Mouse (Mus musculus): ENCODE measurements at regions not wholly inside any gene's neighbourhood (a gene's known extent, or its start where the extent isn't known, plus 50 kb on each side); places are given as distances from the start of the nearest gene placed in this dataset.
A peak's percentile ranks its signal among the peaks of the same experiment; 100 is the strongest.

GRCm38 (mm10) chr1:176683146-176683545, 130.7 kb downstream of the Cep170 start:
- no peak for DNase-seq (ENCODE audit: low read depth)

- DNase-seq (ENCODE audit: low read depth) = no peak
These were observed 131.9 kb downstream of the Cep170 start for GRCm38 (mm10) chr1:176681971-176682370.

GRCm38 (mm10) chr1:176675184-176675583, 138.7 kb downstream of the Cep170 start:
- no peak for DNase-seq (ENCODE audit: low read depth)

DNA sequence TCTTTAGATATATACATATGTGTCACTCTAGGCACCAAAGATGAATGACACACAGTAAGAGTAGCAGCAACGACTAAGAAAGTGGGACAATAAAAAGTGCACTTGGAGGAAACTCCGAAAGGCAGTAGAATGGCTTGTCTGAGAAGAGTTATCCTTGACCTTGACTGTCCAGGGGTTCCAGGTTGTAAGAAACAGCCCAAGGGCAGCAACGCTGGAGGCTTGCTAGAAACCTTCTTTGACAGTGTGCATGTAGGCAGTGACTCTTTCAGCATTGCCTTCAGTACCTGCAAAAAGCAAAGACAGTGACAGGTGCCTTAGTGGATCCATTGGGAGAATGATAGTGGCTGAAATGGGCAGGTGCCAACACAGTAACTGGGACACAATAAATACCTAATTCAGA, 142.8 kb downstream of the Cep170 start:
- DNase-seq (ENCODE audit: low read depth) = no peak

GRCm38 (mm10) chr1:176667552-176668306, 146.1 kb downstream of the Cep170 start:
- DNase-seq (ENCODE audit: low read depth) = no peak

- no peak for DNase-seq (ENCODE audit: low read depth)
These were observed 153.6 kb downstream of the Cep170 start for GRCm38 (mm10) chr1:176660286-176660685.

DNA sequence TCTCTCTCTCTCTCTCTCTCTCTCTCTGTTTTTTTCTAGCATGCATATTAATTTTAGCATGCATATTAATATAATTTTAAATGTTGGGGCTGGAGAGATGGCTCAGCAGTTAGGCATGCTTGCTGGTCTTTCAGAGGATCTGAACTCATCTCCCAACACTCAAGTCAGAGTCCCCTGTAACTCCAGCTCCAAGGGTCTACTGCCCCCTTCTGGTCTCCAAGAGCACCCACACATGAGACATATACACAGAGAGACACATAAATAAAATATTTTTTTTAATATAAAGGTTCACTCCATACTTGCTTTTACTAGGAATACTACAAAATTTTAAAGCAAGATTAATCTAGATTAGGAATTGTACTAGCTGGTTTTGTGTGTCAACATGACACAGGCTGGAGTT, 155.2 kb downstream of the Cep170 start:
- DNase-seq (ENCODE audit: low read depth) = peak; percentile 14

DNA sequence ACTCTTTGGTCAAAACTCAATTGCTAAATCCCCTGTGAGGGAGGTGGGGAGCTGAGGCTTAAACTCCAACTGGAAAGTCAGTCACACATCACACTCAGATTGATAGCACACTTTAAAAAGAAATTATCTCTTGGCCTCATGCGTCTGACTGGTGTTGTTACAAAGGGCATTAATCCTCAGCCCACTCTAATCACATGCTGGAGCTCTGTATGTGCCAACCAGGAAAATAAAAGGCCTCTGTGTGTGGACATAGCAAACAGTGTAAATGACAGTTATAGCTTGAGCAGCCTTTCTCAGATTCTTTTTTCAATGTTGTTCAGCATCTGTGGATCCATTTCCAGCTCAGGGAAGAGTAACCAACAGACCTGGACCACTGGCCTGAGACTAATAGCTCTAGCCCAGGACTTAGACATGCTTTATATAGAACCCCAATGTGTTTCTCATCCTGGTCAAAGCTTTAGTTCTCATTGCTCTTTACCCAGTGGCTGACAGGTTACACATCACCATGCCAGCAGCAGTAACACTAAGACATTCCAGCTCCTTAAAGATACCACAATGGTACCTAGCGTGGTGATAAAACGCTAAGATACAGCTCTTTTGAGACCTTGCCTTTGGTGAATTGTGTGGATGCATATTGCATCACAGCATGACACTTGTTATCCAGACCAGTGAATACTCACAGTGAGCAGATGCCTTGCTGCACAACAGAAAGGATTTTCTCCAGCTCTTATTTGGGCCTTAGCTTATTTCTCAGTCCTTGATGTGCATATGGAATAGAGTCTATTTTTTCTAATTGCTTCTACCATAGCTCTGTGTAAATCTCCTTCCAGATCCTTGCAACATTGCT, 158.2 kb downstream of the Cep170 start:
- DNase-seq (ENCODE audit: low read depth) = no peak

- DNase-seq (ENCODE audit: low read depth) = no peak
These were observed 169.6 kb downstream of the Cep170 start for GRCm38 (mm10) chr1:176644248-176644647.

GRCm38 (mm10) chr1:176623171-176623570, 190.7 kb downstream of the Cep170 start:
- no peak for DNase-seq (ENCODE audit: low read depth)

- DNase-seq (ENCODE audit: low read depth) = no peak
These were observed 191.7 kb downstream of the Cep170 start for GRCm38 (mm10) chr1:176622213-176622612.

DNA sequence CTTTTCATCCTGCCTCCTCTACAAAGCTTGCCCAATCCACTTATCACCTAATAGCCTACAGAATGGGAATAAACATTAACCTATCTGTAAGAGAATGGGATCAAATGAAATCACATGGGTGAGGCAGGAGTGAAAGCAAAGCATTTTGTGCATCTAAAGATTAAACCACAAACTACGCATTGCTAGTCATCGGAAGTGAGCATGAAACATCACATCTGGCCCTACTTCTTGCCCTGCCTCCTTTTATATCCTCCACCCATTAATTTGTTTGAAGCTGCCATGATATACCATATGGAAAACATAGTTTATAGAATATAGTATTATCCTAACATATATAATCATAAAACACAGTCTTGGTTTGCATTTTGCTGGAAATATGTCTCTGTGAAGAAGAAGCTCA, 192.6 kb downstream of the Cep170 start:
- no peak for DNase-seq (ENCODE audit: low read depth)

DNA sequence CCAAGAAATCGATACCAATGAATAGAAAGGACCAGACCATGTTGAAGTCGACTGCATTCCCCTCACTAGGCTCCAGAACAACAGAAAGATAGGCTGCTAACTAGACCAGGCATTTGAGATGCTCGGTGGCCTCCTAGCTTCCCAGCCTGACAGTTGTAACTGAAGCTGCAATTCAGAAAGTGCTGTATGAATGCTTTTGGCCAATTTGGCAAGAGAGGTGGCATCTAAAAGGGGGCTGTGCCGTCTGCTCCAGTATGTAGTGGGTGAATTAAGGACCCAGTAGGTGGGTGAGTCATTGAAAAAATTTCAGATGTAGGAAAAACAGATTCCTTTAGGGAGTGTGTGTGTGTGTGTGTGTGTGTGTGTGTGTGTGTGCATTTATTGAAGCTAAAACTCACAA, 195.0 kb downstream of the Cep170 start:
- DNase-seq (ENCODE audit: low read depth) = no peak

- no peak for DNase-seq (ENCODE audit: low read depth)
These were observed 198.2 kb downstream of the Cep170 start for GRCm38 (mm10) chr1:176615673-176616072.

DNA sequence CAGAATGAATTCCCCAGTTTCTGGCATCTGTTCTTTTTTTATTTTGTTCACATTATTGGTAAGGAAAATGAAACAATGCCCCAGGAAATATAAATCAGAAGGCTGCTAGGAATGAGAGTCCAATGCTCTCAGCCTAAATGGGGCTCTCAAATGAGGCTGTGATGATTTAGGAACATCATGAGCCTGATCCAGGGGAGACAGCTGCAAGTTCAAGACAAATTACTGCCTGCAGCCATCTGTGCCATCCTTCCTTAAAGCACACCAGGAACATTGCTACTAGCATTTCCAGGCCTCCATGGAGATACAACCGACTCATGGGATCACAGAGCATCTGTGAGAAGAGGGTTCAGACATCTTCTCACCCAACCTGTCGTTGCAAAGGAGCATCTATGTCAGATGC, 219.6 kb downstream of the Cep170 start:
- no peak for DNase-seq (ENCODE audit: low read depth)

DNA sequence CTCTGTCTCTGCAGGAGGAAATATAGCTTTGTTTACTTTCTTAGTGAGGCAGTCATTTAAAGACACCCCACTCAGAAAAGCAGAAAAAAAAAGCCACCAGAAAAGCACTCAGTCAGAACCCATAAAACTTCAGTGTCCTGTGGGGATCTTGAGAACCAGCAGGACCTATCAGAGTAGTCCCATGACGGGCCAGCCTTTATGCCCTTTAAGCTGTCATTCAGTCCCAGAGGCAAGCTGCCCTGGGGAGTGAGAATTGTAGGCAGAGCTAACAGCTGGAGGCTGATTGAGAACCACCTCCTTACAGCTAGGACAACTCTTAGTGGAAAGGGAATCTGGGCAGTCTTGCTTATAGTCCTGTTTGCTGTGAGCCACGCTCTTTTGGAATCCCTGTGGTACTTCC, 225.7 kb downstream of the Cep170 start:
- no peak for DNase-seq (ENCODE audit: low read depth)

DNA sequence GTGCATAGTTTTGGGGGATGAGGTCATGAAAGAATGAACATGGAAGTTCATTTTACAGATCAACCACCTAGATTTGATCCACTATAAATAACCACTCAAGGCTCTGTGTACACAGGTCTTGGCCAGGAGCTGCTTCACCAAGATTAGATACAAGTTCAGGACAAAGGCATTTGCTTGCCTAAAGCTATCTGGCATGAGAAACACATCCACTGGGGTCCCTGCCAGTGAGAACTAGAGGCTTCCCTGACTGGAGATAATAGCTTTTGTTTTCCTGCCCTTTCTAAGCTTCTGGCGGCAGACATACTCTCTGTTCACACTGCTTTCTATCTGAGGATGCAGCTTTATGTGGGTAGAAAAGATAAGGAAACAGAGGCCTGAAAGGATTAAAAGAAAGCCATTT, 240.2 kb downstream of the Cep170 start:
- DNase-seq (ENCODE audit: low read depth) = no peak

- DNase-seq (ENCODE audit: low read depth) = no peak
These were observed 255.1 kb downstream of the Cep170 start for GRCm38 (mm10) chr1:176558457-176559415.

GRCm38 (mm10) chr1:176534417-176534816, 259.3 kb upstream of the Pld5 start:
- DNase-seq (ENCODE audit: low read depth) = no peak

- no peak for DNase-seq (ENCODE audit: low read depth)
These were observed 253.9 kb upstream of the Pld5 start for GRCm38 (mm10) chr1:176529037-176529436.

GRCm38 (mm10) chr1:176511467-176511866, 236.4 kb upstream of the Pld5 start:
- no peak for DNase-seq (ENCODE audit: low read depth)

DNA sequence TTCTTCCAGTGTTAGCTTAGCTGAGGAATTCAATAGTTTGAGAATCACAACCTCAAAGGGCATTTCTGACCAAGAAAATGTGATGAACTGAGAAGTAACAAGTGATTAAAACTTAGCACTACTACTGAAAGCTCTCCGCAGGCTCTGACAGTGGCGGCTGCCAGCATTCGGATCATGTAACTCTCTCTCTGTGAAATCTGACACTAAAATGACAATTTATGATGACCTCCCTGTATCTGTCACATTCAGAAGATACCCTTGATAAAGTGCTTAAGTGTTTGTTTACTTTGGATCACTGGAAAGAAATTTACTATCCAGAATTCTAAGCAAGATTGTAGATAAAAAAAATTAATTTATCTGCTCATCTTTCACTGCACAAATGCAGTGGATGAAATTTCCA, 230.3 kb upstream of the Pld5 start:
- no peak for DNase-seq (ENCODE audit: low read depth)
